Mouse (Mus musculus): ENCODE results near the gene Nexn.

DNA sequence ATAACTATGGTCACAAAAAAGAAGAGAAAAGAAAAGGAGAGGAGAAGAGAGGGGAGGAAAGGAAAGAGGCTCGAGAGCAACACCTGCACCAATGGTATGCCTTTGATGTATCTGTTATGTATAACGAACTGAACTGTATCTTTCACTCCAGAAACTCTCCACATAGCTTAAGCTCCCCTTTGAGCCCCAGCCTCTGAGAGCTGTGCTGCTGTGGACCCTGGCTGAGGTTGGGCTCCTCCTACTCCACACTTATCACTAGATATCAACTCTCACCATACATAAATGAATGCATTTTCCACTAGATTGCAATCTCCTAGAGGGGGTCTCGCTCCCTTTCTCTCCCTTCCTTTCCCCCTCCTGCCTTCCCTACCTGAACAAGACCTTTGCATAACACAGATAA is 62.2 kb downstream of the Nexn start:
- no peak for TF ChIP-seq EP300 (IDR thresholded peaks at IDR 0.05; ENCODE audit: low read depth)
- no peak for TF ChIP-seq CTCF (IDR thresholded peaks at IDR 0.05; ENCODE audit: low read depth)

Measured in heart, postnatal 0 days (tissue).